Mouse (Mus musculus) Patski (cell line): ENCODE measurements around the gene Pcdh18. TPM values are rescaled to one million over a fixed set of nuclear protein-coding genes. Genes with fewer than 3 reads are reported as not detected.

Experiments used
- ATAC-seq: fragments of 100-300 bp; one replicate; pipeline ENCODE4 v1.8.0; 2021
- CTCF ChIA-PET: fragments of 350-600 bp; sonication (Branson Sonifier 250); formaldehyde crosslinking; loops from one replicate; lab custom pipeline; 2022; ENCODE audit warnings: inconsistent platforms; lab: Charles Lee
- POLR2A ChIA-PET: fragments of 350-600 bp; sonication (Branson Sonifier 250); formaldehyde crosslinking; loops from one replicate; lab custom pipeline; 2022; ENCODE audit warnings: antibody characterized with exemption, inconsistent platforms; lab: Charles Lee
- DNase-seq: peaks from one replicate; pipeline ENCODE4 v3.0.0-alpha.2; 2011; ENCODE audit warnings: low read depth, low spot score
- H3K27me3 ChIP-seq: fragments of 371-371 bp; one replicate; pipeline ENCODE4 v1.5.1; 2021
- CTCF ChIP-seq: fragments of 100-300 bp; IDR thresholded peaks from one replicate; pipeline ENCODE4 v1.5.1; 2021
- in situ Hi-C: fragments of 300-500 bp; cut with MboI; formaldehyde crosslinking; loops from 3 replicates; pipeline ENCODE4 v1.11.1; 2018; ENCODE audit warnings: low pct_unique_long_range_greater_than_20kb, mixed read lengths
- polyA plus RNA-seq: library from polyadenylated mRNA; unstranded; gene quantifications from one replicate; pipeline ENCODE4 v1.2.3, GENCODE M21; 2021

Pcdh18 gene
- polyA plus RNA-seq, 1 experiment from 2014 or later: 3.0 TPM

DNA sequence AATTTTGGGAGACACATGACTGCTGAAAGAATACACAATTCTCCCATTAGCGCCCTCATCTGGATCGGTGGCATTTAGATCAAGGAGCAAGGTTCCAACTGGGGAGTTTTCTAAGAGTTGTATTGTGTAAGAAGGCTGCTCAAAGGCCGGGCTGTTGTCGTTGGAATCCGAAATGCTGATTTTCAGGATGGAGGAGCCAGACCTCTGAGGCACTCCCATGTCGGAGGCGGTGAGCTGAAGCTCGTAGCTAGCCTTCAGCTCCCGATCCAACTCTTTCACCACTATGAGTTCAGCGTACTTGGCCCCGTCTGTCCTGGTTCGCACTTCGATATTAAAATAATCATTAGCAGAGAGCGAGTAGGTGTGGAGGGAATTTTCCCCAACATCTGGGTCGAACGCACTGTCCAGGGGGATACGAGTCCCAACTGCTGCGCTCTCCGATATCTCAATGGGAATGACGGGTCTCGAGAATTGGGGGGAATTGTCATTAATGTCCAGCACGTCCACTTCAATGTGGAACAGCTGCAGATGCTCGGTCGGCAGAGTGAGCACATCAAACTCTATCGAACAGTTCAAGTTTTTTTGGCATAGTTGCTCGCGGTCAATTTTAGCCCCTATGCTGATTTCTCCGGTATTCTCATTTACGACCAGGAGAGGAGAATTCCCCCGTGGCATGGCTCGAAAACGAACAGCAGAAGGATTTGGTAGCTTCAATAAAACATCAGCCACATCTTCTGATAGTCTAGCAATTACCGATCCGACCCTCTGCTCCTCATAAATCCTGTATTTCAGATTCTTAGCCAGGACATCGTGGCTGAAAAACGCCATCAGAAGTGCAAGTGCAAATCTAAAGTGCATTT lies 909 bp downstream of the Pcdh18 start:
- ATAC-seq: peak; percentile 1
- H3K27me3 ChIP-seq: no peaks in the 10 kb centered on the region
- in situ Hi-C loops: loop anchor here (10.0 kb wide), 2 partner anchors 319 to 661 kb away; no protein-coding TSS in a partner anchor
- ChIA-PET CTCF (interaction anchor here (1.0 to 2.0 kb wide), 4 partner anchors 49 to 663 kb away, joined by 3 to 4 read pairs (median 4); no protein-coding TSS in a partner anchor), POLR2A (interaction anchor here (0.6 to 1.1 kb wide), 4 partner anchors 14 to 1366 kb away, joined by 3 to 6 read pairs (median 4); no protein-coding TSS in a partner anchor)
- no peak for DNase-seq
- peak; percentile 41 for TF ChIP-seq CTCF

DNA sequence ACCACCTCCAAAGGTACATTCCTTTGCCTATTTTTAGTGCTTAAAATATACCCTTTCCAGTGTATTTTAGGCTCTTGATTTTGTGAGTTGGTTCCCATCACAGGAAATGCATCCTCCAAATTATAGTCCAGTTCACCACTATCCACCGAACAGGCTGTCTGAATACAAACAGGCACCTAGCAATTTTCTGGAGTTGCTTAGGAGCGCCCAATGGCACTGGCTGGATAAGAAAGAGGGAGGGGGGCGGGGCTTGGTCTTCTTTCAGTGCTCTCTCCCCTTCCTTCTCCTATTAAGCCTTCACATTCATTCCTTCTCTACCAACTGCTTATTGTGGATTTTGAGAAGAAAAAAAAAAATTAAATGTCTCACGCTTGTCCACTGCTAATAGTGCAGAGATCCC lies 4.4 kb downstream of the Pcdh18 start:
- no peak for TF ChIP-seq CTCF
- POLR2A ChIA-PET: no interaction called here
- no peaks in the 10 kb centered on the region for H3K27me3 ChIP-seq
- DNase-seq (no peak), ATAC-seq (no peak)
- in situ Hi-C loops: loop anchor here (10.0 kb wide), 2 partner anchors 322 to 658 kb away; no protein-coding TSS in a partner anchor
- CTCF ChIA-PET: interaction anchor here (1.2 to 1.8 kb wide), 4 partner anchors 9 to 14 kb away, joined by 3 to 8 read pairs (median 5); no protein-coding TSS in a partner anchor

DNA sequence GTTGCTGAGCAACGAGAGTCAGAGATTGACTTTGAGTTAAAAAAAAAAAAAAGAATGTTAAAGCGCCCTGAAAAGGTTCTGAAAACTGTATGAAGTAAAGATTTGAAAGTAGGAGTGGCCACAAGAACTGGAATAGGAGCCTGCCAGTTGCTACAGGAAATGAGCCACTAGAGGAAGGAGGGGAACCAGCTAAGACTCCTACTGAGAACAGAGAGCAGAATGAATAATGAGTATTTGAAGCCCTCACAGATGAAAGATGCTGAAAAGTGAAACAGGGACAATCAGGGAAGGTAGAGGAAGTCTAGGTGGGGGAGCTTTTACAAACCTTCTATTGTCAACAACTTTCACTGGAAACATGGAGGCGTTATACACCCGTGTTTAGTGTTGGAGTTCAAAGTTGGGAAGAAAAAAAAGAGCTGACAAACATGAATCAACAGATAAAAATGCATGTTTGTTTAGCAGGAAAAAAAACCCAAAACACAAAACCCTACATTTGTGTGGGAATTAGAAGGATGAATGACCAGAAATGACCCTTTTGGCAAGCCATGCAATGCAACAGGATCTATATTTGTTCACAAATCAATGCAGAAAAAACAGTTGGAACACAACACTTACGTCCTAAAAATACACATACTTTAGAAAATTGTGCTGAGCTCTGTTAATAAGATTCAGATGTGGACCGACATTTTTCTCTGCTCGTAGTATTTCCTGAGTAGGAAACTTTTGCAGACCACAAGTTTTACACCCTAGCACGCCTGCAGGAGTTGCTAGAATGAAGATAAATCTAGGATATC lies 7.4 kb downstream of the Pcdh18 start:
- TF ChIP-seq CTCF: no peak
- POLR2A ChIA-PET: no interaction called here
- DNase-seq (no peak), ATAC-seq (no peak)
- in situ Hi-C loops: loop anchor here (10.0 kb wide), 2 partner anchors 325 to 655 kb away; no protein-coding TSS in a partner anchor
- CTCF ChIA-PET: interaction anchor here (1.3 to 1.4 kb wide), 2 partner anchors 9 to 12 kb away, joined by 3 to 4 read pairs; no protein-coding TSS in a partner anchor
- H3K27me3 ChIP-seq: no peaks in the 10 kb centered on the region

DNA sequence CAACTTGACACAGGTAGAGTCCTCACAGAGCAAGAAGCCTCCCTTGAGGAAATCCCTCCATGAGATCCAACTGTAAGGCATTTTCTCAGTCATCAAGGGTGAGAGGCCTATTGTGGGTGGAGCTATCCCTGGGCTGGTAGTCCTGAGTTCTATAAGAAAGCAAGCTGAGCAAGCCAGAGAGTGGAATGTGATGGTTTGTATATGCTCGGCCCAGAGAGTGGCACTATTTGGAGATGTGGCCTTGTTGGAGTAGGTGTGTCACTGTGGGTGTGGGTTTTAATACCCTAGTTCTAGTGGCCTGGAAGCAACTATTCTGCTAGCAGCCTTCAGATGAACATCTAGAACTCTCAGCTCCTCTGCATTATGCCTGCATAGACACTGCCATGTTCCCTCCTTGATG lies 9.1 kb downstream of the Pcdh18 start:
- POLR2A ChIA-PET: no interaction called here
- TF ChIP-seq CTCF: no peak
- in situ Hi-C loops: no loop called here
- CTCF ChIA-PET: interaction anchor here (0.7 kb wide), 1 partner anchor 8 kb away, joined by 3 read pairs; no protein-coding TSS in a partner anchor
- no peaks in the 10 kb centered on the region for H3K27me3 ChIP-seq
- ATAC-seq: no peak
- DNase-seq: no peak

DNA sequence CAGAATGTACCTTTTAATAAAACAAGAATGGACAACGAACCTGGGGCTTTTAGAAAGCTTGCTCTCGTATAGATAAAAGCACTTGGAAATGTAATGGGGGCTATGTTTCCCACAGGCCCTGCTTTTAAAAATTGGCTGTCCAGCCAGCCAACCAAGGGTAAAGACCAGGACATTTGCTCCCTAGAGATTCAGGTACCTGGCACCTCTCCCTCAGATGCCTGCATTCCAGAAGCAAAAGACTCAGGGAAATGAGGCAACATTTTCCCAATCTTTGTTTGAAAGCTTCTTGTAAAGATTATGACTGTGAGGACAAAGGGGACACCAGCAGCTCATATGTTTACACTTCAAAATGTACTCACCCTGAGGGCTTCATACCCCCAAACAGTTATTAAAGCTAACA lies 18.1 kb downstream of the Pcdh18 start:
- ChIA-PET POLR2A (interaction anchor here (0.7 to 2.1 kb wide), 2 partner anchors 14 to 275 kb away, joined by 3 to 7 read pairs; no protein-coding TSS in a partner anchor), CTCF (interaction anchor here (0.8 to 1.5 kb wide), 8 partner anchors 12 to 69 kb away, joined by 3 to 4 read pairs (median 3); no protein-coding TSS in a partner anchor)
- no peak for TF ChIP-seq CTCF
- in situ Hi-C loops: no loop called here
- H3K27me3 ChIP-seq: no peaks in the 10 kb centered on the region
- no peak for ATAC-seq
- DNase-seq: no peak

DNA sequence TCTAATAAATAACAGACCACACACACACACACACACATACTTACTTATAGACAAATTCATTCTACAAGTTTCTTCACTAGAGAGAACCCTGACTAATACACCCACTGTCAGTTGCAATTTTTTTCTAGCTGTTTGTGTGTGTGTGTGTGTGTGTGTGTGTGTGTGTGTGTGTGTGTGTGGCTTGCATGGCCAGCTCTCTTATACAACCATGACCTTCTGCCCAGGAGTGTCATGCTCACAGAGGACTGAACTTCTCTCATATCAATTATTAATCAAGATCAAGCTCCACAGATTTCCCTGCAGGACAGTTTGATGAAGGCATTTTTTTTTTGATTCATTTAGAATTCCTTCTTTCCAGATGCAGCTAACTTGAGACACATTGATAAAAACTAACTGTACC lies 18.6 kb downstream of the Pcdh18 start:
- ChIA-PET POLR2A (interaction anchor here (0.7 to 2.1 kb wide), 2 partner anchors 13 to 276 kb away, joined by 3 to 7 read pairs; no protein-coding TSS in a partner anchor), CTCF (interaction anchor here (0.8 to 1.5 kb wide), 7 partner anchors 11 to 68 kb away, joined by 3 to 4 read pairs (median 3); no protein-coding TSS in a partner anchor)
- TF ChIP-seq CTCF: no peak
- in situ Hi-C loops: no loop called here
- no peaks in the 10 kb centered on the region for H3K27me3 ChIP-seq
- no peak for ATAC-seq
- DNase-seq: no peak

DNA sequence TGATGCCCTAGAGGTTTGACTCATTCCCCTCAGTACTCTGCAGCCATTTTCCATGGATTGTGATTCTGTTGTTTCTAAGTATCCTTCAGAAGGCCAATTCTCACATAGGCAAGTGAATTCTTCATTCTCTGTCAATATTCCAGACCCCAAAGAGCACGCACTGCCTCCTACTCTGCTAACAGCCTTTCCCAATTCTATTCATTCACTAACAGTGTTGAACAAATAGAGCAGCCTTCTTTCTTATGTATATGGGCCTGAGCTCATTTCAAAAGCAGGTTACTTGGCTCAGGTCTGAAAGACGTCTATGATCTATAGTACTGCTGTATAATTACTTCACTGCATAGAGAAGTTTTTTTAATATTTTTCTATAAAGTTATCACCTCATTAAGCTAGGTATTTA lies 50.6 kb downstream of the Pcdh18 start:
- in situ Hi-C loops: no loop called here
- CTCF ChIA-PET: no interaction called here
- POLR2A ChIA-PET: interaction anchor here (0.6 kb wide), 1 partner anchor 71 kb away, joined by 3 read pairs; no protein-coding TSS in a partner anchor
- H3K27me3 ChIP-seq: no peaks in the 10 kb centered on the region
- ATAC-seq (no peak), DNase-seq (no peak)
- no peak for TF ChIP-seq CTCF

DNA sequence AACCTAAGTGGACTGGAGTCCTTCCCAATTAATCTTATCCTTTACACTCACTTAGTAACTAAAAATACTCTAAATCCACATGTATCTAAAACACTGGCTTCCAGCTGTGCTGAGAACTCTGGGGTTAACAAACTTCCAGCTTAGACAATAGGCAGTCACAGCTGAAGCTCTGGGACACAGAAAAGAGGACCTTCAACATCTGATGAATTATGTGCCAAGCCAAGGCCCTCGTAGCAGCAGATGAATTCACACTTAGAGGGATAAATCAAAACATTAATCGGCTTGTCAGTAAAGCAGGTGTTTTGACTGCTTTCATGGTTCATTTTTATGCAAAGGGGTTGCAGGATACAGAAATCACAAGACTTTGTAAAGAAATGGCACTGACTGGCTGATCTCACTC lies 57.2 kb downstream of the Pcdh18 start:
- DNase-seq (no peak), ATAC-seq (no peak)
- CTCF ChIA-PET: interaction anchor here (2.1 kb wide), 1 partner anchor 13 kb away, joined by 5 read pairs; no protein-coding TSS in a partner anchor
- no peaks in the 10 kb centered on the region for H3K27me3 ChIP-seq
- in situ Hi-C loops: no loop called here
- TF ChIP-seq CTCF: no peak
- POLR2A ChIA-PET: no interaction called here
